Mouse (Mus musculus) kidney, adult 2 months (tissue): ENCODE data around the gene Shb.

Source experiments
- CTCF ChIP-seq: fragments of 200-500 bp; conservative IDR thresholded peaks from 2 replicates; pipeline ENCODE4 v1.5.1; 2011; ENCODE audit warnings: low read depth, mild to moderate bottlenecking, control low read depth, low read length, moderate library complexity, mixed read lengths; ENCODE audit not compliant: insufficient read depth, insufficient read length
- POLR2A ChIP-seq: fragments of 200-500 bp; IDR thresholded peaks from one replicate; pipeline ENCODE4 v1.6.1; 2011; ENCODE audit warnings: low read depth, low read length, control low read depth

DNA sequence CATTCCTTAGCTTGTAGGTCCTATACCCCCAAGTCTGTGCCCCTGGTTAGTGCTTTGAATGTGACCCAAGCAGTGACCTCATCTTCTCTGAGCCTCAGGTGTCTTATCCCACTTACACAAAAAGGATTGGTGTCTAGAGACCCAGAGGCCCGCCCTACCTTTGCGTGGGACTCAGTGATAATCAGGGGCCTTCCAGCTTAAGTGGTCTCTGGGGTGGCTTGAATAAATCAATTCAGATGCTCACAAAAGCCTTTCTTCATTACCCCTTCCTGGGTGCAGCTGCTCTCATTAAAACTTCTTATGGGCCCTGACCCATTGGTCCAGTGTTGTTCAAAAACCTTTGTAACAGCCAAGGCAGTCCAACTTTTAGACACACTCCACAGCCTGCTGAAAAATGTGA lies 18.7 kb upstream of the Shb start:
- TF ChIP-seq CTCF (no peak), POLR2A (no peak)
